Mouse (Mus musculus): ENCODE results near the gene Ifi205. TPM values are rescaled to one million over a fixed set of nuclear protein-coding genes. Genes with fewer than 3 reads are reported as not detected.
"Not testable (repeated sequence)": the region's sequence is repeated elsewhere in the genome, so short reads cannot be mapped to it uniquely, and the experiment has no call there.

Gene Ifi205
- 13.3 and 17.3 TPM in 2 replicates for polyA plus RNA-seq (2012; ENCODE audit: insufficient read depth, insufficient read length, missing spikeins)

DNA sequence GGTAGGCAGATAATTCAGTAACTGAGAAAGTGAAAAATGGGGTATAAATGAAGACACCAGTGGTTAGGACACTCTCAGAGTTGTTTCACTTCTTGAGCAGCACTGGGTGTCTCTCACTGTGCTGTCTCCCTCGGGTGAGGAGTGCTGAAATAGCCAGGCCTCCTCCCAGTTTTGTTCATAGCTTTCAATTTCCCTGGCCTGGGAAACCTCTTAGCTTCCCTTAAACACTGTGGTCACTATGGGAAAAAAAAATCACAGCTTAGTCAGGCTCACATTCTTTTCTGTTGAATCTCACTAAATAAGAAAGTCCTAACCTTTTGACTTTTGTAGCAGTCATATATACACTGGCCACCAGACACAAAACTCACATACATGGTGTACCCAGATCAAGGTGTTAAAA lies at the start of gene Ifi205:
Gene Ifi205, minus strand, starts transcription at position 113 of the 400 bp plus-strand sequence.
- peak within 1 kb of the TSS; percentile 41 for H3K4me3 ChIP-seq (ENCODE audit: insufficient read depth, low read depth, low read length)
- peak within 1 kb of the TSS; percentile 60 for H3K27ac ChIP-seq (replicated peaks; ENCODE audit: low read depth, low read length)
- no peaks in the 10 kb centered on the region for H3K4me1 ChIP-seq (ENCODE audit: control insufficient read depth, insufficient read depth, insufficient read length, low read length)

DNA sequence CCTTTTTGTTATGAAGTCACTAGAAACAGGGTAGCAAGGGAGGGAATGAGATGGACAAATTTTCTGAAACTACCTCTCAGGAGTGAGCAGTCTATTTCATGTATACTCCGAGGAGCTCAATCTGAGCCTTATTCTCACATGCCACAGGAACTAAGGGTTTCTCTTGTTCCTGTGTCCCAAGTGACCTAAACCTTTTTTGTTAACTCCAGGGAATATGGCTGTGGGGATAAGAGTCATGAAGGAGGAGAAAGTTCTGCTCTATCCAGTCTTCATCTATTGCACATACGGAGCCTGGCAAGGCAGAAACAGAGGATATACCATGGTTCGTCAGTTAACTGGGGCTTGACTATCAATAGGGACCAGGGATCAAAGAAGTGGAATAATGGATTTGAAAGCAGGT lies 34.7 kb upstream of the Ifi205 start, which contains the start of gene Olfr430:
Gene Olfr430, plus strand, starts transcription at position 301 of the 400 bp plus-strand sequence.
- Histone ChIP-seq H3K27ac (replicated peaks; ENCODE audit: low read depth, low read length) (no peak within 1 kb of the TSS), H3K4me3 (ENCODE audit: insufficient read depth, low read depth, low read length) (no peak within 1 kb of the TSS), H3K4me1 (ENCODE audit: control insufficient read depth, insufficient read depth, insufficient read length, low read length) (no peaks in the 10 kb centered on the region)

GRCm38 (mm10) chr1:174055248-174055647 lies 23.6 kb upstream of the Ifi205 start:
- Histone ChIP-seq H3K4me1 (ENCODE audit: control insufficient read depth, insufficient read depth, insufficient read length, low read length) (no peaks in the 10 kb centered on the region), H3K27ac (replicated peaks; ENCODE audit: low read depth, low read length) (no peak overlapping the region), H3K4me3 (ENCODE audit: insufficient read depth, low read depth, low read length) (no peak overlapping the region)

- H3K4me3 ChIP-seq (ENCODE audit: insufficient read depth, low read depth, low read length), result no peak overlapping the region
- no peak overlapping the region for H3K27ac ChIP-seq (replicated peaks; ENCODE audit: low read depth, low read length)
- H3K4me1 ChIP-seq (ENCODE audit: control insufficient read depth, insufficient read depth, insufficient read length, low read length), result no peaks in the 10 kb centered on the region
These were observed 21.4 kb upstream of the Ifi205 start for GRCm38 (mm10) chr1:174052981-174053380.

- Histone ChIP-seq H3K27ac (replicated peaks; ENCODE audit: low read depth, low read length) (peak overlapping the region; percentile 66), H3K4me3 (ENCODE audit: insufficient read depth, low read depth, low read length) (no peak overlapping the region), H3K4me1 (ENCODE audit: control insufficient read depth, insufficient read depth, insufficient read length, low read length) (no peaks in the 10 kb centered on the region)
These were observed 20.4 kb upstream of the Ifi205 start for GRCm38 (mm10) chr1:174051931-174052536.

GRCm38 (mm10) chr1:174051515-174051914 lies 19.9 kb upstream of the Ifi205 start:
- Histone ChIP-seq H3K27ac (replicated peaks; ENCODE audit: low read depth, low read length) (peak overlapping the region; percentile 66; the same call in 1 of the 2 replicates), H3K4me1 (ENCODE audit: control insufficient read depth, insufficient read depth, insufficient read length, low read length) (no peaks in the 10 kb centered on the region), H3K4me3 (ENCODE audit: insufficient read depth, low read depth, low read length) (no peak overlapping the region)

DNA sequence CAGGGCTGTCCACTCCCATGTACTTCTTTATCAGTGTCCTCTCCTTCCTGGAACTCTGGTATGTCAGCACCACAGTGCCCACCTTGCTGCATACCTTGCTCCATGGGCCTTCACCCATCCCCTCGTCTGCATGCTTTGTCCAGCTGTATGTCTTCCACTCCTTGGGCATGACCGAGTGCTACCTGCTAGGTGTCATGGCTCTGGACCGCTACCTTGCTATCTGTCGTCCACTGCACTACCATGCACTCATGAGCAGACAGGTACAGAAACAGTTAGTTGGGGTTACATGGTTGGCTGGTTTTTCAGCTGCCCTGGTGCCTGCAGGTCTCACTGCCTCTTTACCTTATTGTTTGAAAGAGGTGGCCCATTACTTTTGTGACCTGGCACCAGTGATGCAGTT lies 18.9 kb upstream of the Ifi205 start:
- H3K4me3 ChIP-seq (ENCODE audit: insufficient read depth, low read depth, low read length), result no peak overlapping the region
- H3K27ac ChIP-seq (replicated peaks; ENCODE audit: low read depth, low read length), result no peak overlapping the region
- H3K4me1 ChIP-seq (ENCODE audit: control insufficient read depth, insufficient read depth, insufficient read length, low read length), result no peaks in the 10 kb centered on the region

GRCm38 (mm10) chr1:174049357-174049756 lies 17.7 kb upstream of the Ifi205 start:
- H3K4me3 ChIP-seq (ENCODE audit: insufficient read depth, low read depth, low read length); H3K27ac ChIP-seq (replicated peaks; ENCODE audit: low read depth, low read length); H3K4me1 ChIP-seq (ENCODE audit: control insufficient read depth, insufficient read depth, insufficient read length, low read length): not testable (repeated sequence)

GRCm38 (mm10) chr1:174048893-174049292 lies 17.3 kb upstream of the Ifi205 start, which contains the start of gene Olfr432:
Gene Olfr432 (plus strand): TSS chr1:174049205.
- H3K4me3 ChIP-seq (ENCODE audit: insufficient read depth, low read depth, low read length), result no peak within 1 kb of the TSS
- H3K27ac ChIP-seq (replicated peaks; ENCODE audit: low read depth, low read length), result no peak within 1 kb of the TSS
- no peaks in the 10 kb centered on the region for H3K4me1 ChIP-seq (ENCODE audit: control insufficient read depth, insufficient read depth, insufficient read length, low read length)

GRCm38 (mm10) chr1:174048227-174048626 lies 16.6 kb upstream of the Ifi205 start:
- H3K4me1 ChIP-seq (ENCODE audit: control insufficient read depth, insufficient read depth, insufficient read length, low read length), result not testable (repeated sequence)

GRCm38 (mm10) chr1:174044431-174044830 lies 12.8 kb upstream of the Ifi205 start:
- Histone ChIP-seq H3K4me1 (ENCODE audit: control insufficient read depth, insufficient read depth, insufficient read length, low read length) (no peaks in the 10 kb centered on the region), H3K4me3 (ENCODE audit: insufficient read depth, low read depth, low read length) (no peak overlapping the region), H3K27ac (replicated peaks; ENCODE audit: low read depth, low read length) (no peak overlapping the region)

More at GRCm38 (mm10) chr1:174048227-174048626, 16.6 kb upstream of the Ifi205 start:
- H3K4me3 ChIP-seq (ENCODE audit: insufficient read depth, low read depth, low read length); H3K27ac ChIP-seq (replicated peaks; ENCODE audit: low read depth, low read length): not testable (repeated sequence)

DNA sequence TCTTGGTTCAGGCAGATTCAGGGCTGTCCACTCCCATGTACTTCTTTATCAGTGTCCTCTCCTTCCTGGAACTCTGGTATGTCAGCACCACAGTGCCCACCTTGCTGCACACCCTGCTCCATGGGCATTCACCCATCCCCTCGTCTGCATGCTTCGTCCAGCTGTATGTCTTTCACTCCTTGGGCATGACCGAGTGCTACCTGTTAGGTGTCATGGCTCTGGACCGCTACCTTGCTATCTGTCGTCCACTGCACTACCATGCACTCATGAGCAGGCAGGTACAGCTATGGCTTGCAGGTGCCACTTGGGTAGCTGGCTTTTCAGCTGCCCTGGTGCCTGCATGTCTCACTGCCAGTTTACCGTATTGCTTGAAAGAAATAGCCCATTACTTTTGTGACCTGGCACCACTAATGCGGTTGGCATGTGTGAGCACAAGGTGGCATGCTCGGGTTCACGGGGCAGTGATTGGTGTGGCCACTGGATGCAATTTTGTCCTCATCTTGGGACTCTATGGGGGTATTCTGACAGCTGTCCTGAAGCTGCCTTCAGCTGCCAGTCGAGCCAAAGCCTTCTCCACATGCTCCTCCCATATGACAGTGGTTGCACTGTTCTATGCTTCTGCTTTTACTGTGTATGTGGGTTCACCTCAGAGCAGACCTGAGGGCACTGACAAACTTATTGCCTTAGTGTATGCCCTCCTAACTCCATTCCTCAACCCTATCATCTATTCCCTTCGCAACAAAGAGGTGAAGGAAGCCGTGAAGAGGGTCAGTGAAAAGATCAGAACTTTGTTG lies 10.7 kb upstream of the Ifi205 start:
- not testable (repeated sequence) for H3K4me3 ChIP-seq (ENCODE audit: insufficient read depth, low read depth, low read length); H3K27ac ChIP-seq (replicated peaks; ENCODE audit: low read depth, low read length)

DNA sequence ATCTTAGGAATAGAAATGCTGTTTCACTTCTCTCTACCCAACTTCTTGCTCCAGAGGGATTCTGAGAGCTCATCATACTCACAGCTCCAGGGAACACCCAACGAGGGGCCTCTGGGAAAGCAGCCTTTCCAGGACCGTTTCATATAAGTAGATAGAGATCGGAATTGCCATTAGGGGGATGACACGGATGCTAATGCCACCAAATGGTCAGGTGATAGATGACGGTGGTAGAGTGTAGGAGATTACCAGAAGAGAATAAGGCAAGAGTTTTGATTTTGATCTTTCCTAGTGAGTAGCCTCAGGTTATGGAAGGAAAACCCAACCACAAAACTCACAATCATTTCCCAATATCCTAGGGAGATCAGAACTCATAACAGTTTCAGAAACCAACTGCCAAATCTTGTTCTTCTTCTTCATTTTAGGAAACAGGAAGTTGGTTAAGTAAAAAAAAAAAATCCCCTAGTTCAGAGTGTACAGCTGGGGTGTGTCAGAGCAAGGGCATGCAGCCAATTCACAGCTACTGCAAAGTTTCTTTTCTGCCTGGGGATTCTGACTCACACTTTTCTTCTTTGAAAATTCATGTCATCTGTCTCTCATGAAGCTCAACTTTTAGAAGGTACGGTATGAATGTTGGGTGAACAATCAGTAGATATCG lies 9.0 kb upstream of the Ifi205 start, which contains the start of gene Olfr433:
Gene Olfr433, plus strand, starts transcription at position 183 of the 655 bp plus-strand sequence.
- H3K4me1 ChIP-seq (ENCODE audit: control insufficient read depth, insufficient read depth, insufficient read length, low read length), result no peaks in the 10 kb centered on the region
- peak within 1 kb of the TSS; percentile 39; the same call in 1 of the 2 replicates for H3K27ac ChIP-seq (replicated peaks; ENCODE audit: low read depth, low read length)
- H3K4me3 ChIP-seq (ENCODE audit: insufficient read depth, low read depth, low read length), result no peak within 1 kb of the TSS

More for the DNA sequence above, 10.7 kb upstream of the Ifi205 start:
- not testable (repeated sequence) for H3K4me1 ChIP-seq (ENCODE audit: control insufficient read depth, insufficient read depth, insufficient read length, low read length)

DNA sequence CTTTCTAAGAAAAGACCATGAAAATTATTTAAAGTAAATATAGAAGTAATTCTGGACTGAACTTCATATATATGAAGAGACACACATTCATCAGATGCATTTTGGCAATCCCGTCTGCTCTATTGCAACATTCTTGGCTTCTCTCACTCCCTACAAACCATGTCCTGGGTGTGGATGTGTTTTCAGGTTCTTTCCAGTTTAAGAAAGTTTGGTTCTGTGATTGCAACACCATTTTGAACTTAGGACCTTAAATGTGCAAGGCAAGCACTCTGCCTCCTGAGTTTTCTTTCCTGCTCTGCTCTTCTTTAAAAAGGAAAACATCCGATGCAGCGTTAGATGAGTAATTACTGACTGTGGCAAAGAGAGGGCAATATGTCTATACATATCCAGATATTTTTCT lies 6.9 kb upstream of the Ifi205 start:
- no peak overlapping the region for H3K4me3 ChIP-seq (ENCODE audit: insufficient read depth, low read depth, low read length)
- no peaks in the 10 kb centered on the region for H3K4me1 ChIP-seq (ENCODE audit: control insufficient read depth, insufficient read depth, insufficient read length, low read length)
- no peak overlapping the region for H3K27ac ChIP-seq (replicated peaks; ENCODE audit: low read depth, low read length)

DNA sequence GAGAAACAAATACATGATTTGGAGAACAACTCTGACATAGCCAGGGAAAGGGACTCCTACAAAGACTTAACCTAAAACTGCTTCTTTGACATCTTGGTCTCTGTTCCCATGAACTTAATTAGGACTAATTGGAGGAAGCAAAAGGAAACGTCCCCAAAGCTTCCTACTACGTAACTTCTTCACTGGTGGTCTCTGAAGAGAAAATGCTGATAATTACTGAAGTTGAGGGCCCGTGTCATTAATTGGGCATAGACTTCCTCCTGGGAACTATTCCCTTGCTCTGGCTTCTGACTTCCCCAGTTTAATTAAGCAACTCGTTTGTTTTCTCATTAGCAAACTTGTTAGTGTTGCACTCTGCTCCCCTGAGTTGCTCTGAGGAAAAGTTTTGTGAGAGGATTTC lies 4.2 kb upstream of the Ifi205 start:
- Histone ChIP-seq H3K4me1 (ENCODE audit: control insufficient read depth, insufficient read depth, insufficient read length, low read length) (no peaks in the 10 kb centered on the region), H3K27ac (replicated peaks; ENCODE audit: low read depth, low read length) (no peak overlapping the region)

More for the DNA sequence above, 4.2 kb upstream of the Ifi205 start:
- H3K4me3 ChIP-seq (ENCODE audit: insufficient read depth, low read depth, low read length), result no peak overlapping the region
